Mouse (Mus musculus) heart, adult 2 months (tissue): ENCODE data around the gene Bahd1.

Experiments used
- CTCF ChIP-seq: fragments of 200-600 bp; IDR thresholded peaks from 2 replicates; pipeline ENCODE4 v1.8.1; 2022; ENCODE audit warnings: antibody characterized with exemption, mild to moderate bottlenecking, moderate library complexity
- POLR2A ChIP-seq: fragments of 200-500 bp; IDR thresholded peaks from 2 replicates; pipeline ENCODE4 v1.6.1; 2011; ENCODE audit warnings: mild to moderate bottlenecking, low read depth, low read length, control low read depth; ENCODE audit not compliant: insufficient read depth

GRCm38 (mm10) chr2:118871032-118871431 lies 29.1 kb upstream of the Bahd1 start:
- no peak for TF ChIP-seq POLR2A
- TF ChIP-seq CTCF, result no peak
